8 mouse cellular contexts compared by ENCODE assay signal in the genomic region with DNA sequence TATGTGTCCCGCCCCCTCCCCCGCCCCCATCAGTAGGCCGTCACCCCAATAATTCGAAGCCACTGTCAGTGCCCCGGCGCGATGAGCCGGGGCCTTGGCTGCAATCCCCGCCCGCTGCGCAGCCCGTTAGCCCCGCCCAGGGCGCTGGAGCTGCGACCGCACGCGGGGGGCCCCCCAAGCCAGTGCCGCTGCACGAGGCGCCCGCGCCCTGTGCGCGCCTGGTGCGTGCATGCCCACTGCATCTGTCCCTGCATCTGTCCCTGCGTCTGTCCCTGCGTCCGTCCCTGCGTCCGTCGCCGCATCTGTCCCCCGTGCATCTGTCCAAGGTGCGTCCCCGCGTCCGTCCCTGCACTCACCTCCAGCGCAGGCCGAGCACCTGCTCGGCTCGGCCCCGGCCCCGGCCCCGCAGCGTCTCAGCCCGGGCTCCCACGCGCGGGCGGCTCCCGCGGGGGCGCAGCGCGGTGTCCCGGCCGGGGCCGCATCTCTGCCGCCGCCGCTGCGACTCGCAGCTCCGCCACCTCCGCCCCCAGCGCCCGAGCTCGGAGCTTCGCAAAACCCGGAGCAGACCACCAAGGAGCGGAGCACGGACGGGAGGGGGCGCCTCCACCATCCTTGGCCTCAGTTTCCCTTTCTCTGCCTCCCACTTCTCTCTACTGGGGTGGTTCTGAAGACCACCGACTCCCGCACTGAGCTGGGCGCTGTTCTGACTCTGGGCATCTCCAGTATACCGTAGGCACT. TPM values are rescaled to one million over a fixed set of nuclear protein-coding genes. Genes with fewer than 3 reads are reported as not detected.
DNase-seq lines count a peak whose midpoint lies in the region; ATAC-seq lines count a peak whose summit lies in the region.

A gene (minus strand): TSS at position 486 of the 738 bp plus-strand sequence.

- no peak for ATAC-seq in erythroblast, adult 5-6 weeks (replicated peaks; ENCODE audit: low FRiP score, poor library complexity, severe bottlenecking)
- peak; percentile 38 for ATAC-seq in hindbrain, embryonic 12.5 days (ENCODE audit: low FRiP score)
- ATAC-seq in midbrain, embryonic 14.5 days (ENCODE audit: low FRiP score, low TSS enrichment) = peak; percentile 47

- no peaks in the 10 kb centered on the region for H3K36me3 ChIP-seq in erythroblast, embryonic 14.5 days (ENCODE audit: control insufficient read depth)
- H3K36me3 ChIP-seq in forebrain, embryonic 10.5 days (replicated peaks) = no peaks in the 10 kb centered on the region
- no peaks in the 10 kb centered on the region for H3K36me3 ChIP-seq in hindbrain, embryonic 12.5 days
- H3K36me3 ChIP-seq in midbrain, embryonic 14.5 days (ENCODE audit: control insufficient read depth, insufficient read depth, low read length) = no peaks in the 10 kb centered on the region

- intact Hi-C loops in left cerebral cortex, postnatal 4 days (cut with DNase I) = no loop called here

- H3K4me3 ChIP-seq in erythroblast, embryonic 14.5 days (replicated peaks) = peak within 1 kb of the TSS; percentile 56
- peak within 1 kb of the TSS; percentile 80 for H3K4me3 ChIP-seq in forebrain, embryonic 10.5 days
- peak within 1 kb of the TSS; percentile 83 for H3K4me3 ChIP-seq in hindbrain, embryonic 12.5 days
- H3K4me3 ChIP-seq in midbrain, embryonic 14.5 days (replicated peaks; ENCODE audit: low read depth, low read length) = peak within 1 kb of the TSS; percentile 91

- H3K9ac ChIP-seq in hindbrain, embryonic 12.5 days = peak within 1 kb of the TSS; percentile 82
- H3K9ac ChIP-seq in midbrain, embryonic 14.5 days (replicated peaks; ENCODE audit: low read length) = peak within 1 kb of the TSS; percentile 87

- DNase-seq in adrenal gland, postnatal 25 days = peak; percentile 75
- peak; percentile 67 for DNase-seq in forebrain, embryonic 10.5 days (ENCODE audit: extremely low spot score, low spot score)
- peak; percentile 73 for DNase-seq in left cerebral cortex, postnatal 4 days
- peak; percentile 90 for DNase-seq in midbrain, embryonic 14.5 days
- peak; percentile 84 for DNase-seq in testis, postnatal 10 days (ENCODE audit: low spot score)

- peak within 1 kb of the TSS; percentile 92 for H3K4me2 ChIP-seq in hindbrain, embryonic 12.5 days (replicated peaks)
- peak within 1 kb of the TSS; percentile 70 for H3K4me2 ChIP-seq in midbrain, embryonic 14.5 days (ENCODE audit: low read length)

- peaks cover 67% of the 10 kb centered on the region for H3K27me3 ChIP-seq in erythroblast, embryonic 14.5 days (ENCODE audit: control insufficient read depth)
- peaks cover 99% of the 10 kb centered on the region for H3K27me3 ChIP-seq in forebrain, embryonic 10.5 days (ENCODE audit: poor library complexity, severe bottlenecking)
- H3K27me3 ChIP-seq in hindbrain, embryonic 12.5 days = peaks cover 75% of the 10 kb centered on the region
- peaks cover 15% of the 10 kb centered on the region; the same call in 1 of the 2 replicates for H3K27me3 ChIP-seq in midbrain, embryonic 14.5 days (ENCODE audit: control insufficient read depth, insufficient read depth, low read length)

- WGBS in forebrain, embryonic 10.5 days = 1% methylated on average over 79 of the region's 79 CpGs
- WGBS in hindbrain, embryonic 12.5 days = 1% methylated on average over 58 of the region's 79 CpGs
- WGBS in midbrain, embryonic 14.5 days = 2% methylated on average over 73 of the region's 79 CpGs

- H3K9me3 ChIP-seq in erythroblast, embryonic 14.5 days (ENCODE audit: control insufficient read depth, low read length) = no peaks in the 10 kb centered on the region
- H3K9me3 ChIP-seq in forebrain, embryonic 10.5 days = no peaks in the 10 kb centered on the region
- no peaks in the 10 kb centered on the region for H3K9me3 ChIP-seq in hindbrain, embryonic 12.5 days (replicated peaks)
- H3K9me3 ChIP-seq in midbrain, embryonic 14.5 days (ENCODE audit: control insufficient read depth, low read length) = no peaks in the 10 kb centered on the region

- peak within 1 kb of the TSS; percentile 68 for H3K27ac ChIP-seq in forebrain, embryonic 10.5 days
- H3K27ac ChIP-seq in hindbrain, embryonic 12.5 days = peak within 1 kb of the TSS; percentile 83
- peak within 1 kb of the TSS; percentile 83 for H3K27ac ChIP-seq in midbrain, embryonic 14.5 days (replicated peaks; ENCODE audit: low read depth, low read length)

- H3K4me1 ChIP-seq in erythroblast, embryonic 14.5 days (ENCODE audit: control insufficient read depth) = peaks cover 20% of the 10 kb centered on the region
- peaks cover 60% of the 10 kb centered on the region for H3K4me1 ChIP-seq in forebrain, embryonic 10.5 days
- peaks cover 58% of the 10 kb centered on the region for H3K4me1 ChIP-seq in hindbrain, embryonic 12.5 days
- H3K4me1 ChIP-seq in midbrain, embryonic 14.5 days (ENCODE audit: control insufficient read depth, insufficient read depth, low read length) = peaks cover 35% of the 10 kb centered on the region

RNA-seq across cellular contexts. Expression of the gene that starts here (rescaled TPM):
- polyA plus RNA-seq in erythroblast, embryonic 14.5 days (2012) = 0.05 and 0.06 TPM in 2 replicates
- 0.19 TPM in 1 of 2 replicates, not detected in the other for total RNA-seq in erythroblast, adult 5-6 weeks (2015; ENCODE audit: low replicate concordance)
- 0.56 and 1.4 TPM in 2 replicates for total RNA-seq in erythroblast, adult 5-6 weeks (2017; ENCODE audit: low replicate concordance)
- 6.9 and 10.4 TPM in 2 replicates for total RNA-seq in adrenal gland, postnatal 25 days (2021)
- polyA plus RNA-seq in forebrain, embryonic 10.5 days (2016; fragmentation: Nextera tagmentation; extraction: Ambion mirVana) = 0.44 and 0.67 TPM in 2 replicates
- 9.6 and 11.2 TPM in 2 replicates for polyA plus RNA-seq in hindbrain, embryonic 12.5 days (2016; fragmentation: Nextera tagmentation; extraction: Ambion mirVana)
- total RNA-seq in left cerebral cortex, postnatal 4 days (2021) = 10 to 100 TPM; 91.1 to 95.7 TPM
- 16.4 and 18.2 TPM in 2 replicates for polyA plus RNA-seq in midbrain, embryonic 14.5 days (2014; fragmentation: Nextera tagmentation; extraction: Ambion mirVana)

Comparison
In these comparisons a context has a peak if more than half of its experiments do, and no peak if none do; other contexts are left out.
1. Peak in DNase-seq, H3K4me3 ChIP-seq and H3K27ac ChIP-seq in forebrain, embryonic 10.5 days; RNA of the gene not detected or under 1 TPM.